Mouse (Mus musculus) myocyte (in vitro differentiated cells): ENCODE measurements at regions not wholly inside any gene's neighbourhood (a gene's known extent, or its start where the extent isn't known, plus 50 kb on each side); places are given as distances from the start of the nearest gene placed in this dataset.

Experiments used
- H3K27me3 ChIP-seq: one replicate; pipeline ENCODE4 v1.6.1; 2011; ENCODE audit not compliant: control insufficient read depth, insufficient read depth, insufficient read length
- H3K36me3 ChIP-seq: one replicate; pipeline ENCODE4 v1.6.1; 2011; ENCODE audit not compliant: control insufficient read depth, insufficient read depth
- H3K4me2 ChIP-seq: one replicate; pipeline ENCODE4 v1.6.1; 2011; ENCODE audit warnings: low read depth, control low read depth
- H3K4me3 ChIP-seq: one replicate; pipeline ENCODE4 v1.5.1; 2011; ENCODE audit warnings: mild to moderate bottlenecking, control low read depth, moderate library complexity
- H3K79me2 ChIP-seq: one replicate; pipeline ENCODE4 v1.6.1; 2011; ENCODE audit not compliant: control insufficient read depth, insufficient read depth
- H3ac ChIP-seq: one replicate; pipeline ENCODE4 v1.6.1; 2011; ENCODE audit not compliant: control insufficient read depth, insufficient read length
- CEBPB ChIP-seq: IDR thresholded peaks from 2 replicates; pipeline ENCODE4 v1.6.1; 2011; ENCODE audit warnings: mild to moderate bottlenecking, moderate library complexity; ENCODE audit not compliant: poor library complexity, insufficient read depth, severe bottlenecking
- E2F4 ChIP-seq: IDR thresholded peaks from one replicate; pipeline ENCODE4 v1.6.1; 2011; ENCODE audit warnings: mild to moderate bottlenecking, control low read depth, moderate library complexity; ENCODE audit not compliant: insufficient read depth
- MAX ChIP-seq: IDR thresholded peaks from one replicate; pipeline ENCODE4 v1.6.1; 2011; ENCODE audit warnings: low read depth, mild to moderate bottlenecking, control low read depth
- MYOD1 ChIP-seq, 3 experiments: IDR thresholded peaks; one replicate each; pipeline ENCODE4 v1.6.1; 2011; ENCODE audit warnings: control low read depth in 2 of 3, low read depth in 2 of 3, mild to moderate bottlenecking in 2 of 3, moderate library complexity in 1 of 3; ENCODE audit not compliant: insufficient read length in 2 of 3, control insufficient read depth in 1 of 3
- MYOG ChIP-seq, 3 experiments: IDR thresholded peaks; one replicate each; pipeline ENCODE4 v1.6.1; 2011; ENCODE audit warnings: control low read depth in 2 of 3, low read depth in 2 of 3, mild to moderate bottlenecking in 2 of 3; ENCODE audit not compliant: insufficient read length in 2 of 3, control insufficient read depth in 1 of 3, insufficient read depth in 1 of 3
- POLR2A ChIP-seq: IDR thresholded peaks from one replicate; pipeline ENCODE4 v1.6.1; 2011; ENCODE audit warnings: low read depth, mild to moderate bottlenecking, control low read depth, moderate library complexity; ENCODE audit not compliant: insufficient read length
- POLR2AphosphoS2 ChIP-seq: IDR thresholded peaks from one replicate; pipeline ENCODE4 v1.6.1; 2011; ENCODE audit warnings: low read depth, control low read depth; ENCODE audit not compliant: insufficient read length
- REST ChIP-seq: IDR thresholded peaks from one replicate; pipeline ENCODE4 v1.6.1; 2011; ENCODE audit warnings: mild to moderate bottlenecking, control low read depth, moderate library complexity; ENCODE audit not compliant: insufficient read depth, insufficient read length
- SRF ChIP-seq: IDR thresholded peaks from one replicate; pipeline ENCODE4 v1.6.1; 2011; ENCODE audit warnings: low read depth; ENCODE audit not compliant: control insufficient read depth, insufficient read length
- TCF12 ChIP-seq: IDR thresholded peaks from one replicate; pipeline ENCODE4 v1.6.1; 2011; ENCODE audit warnings: mild to moderate bottlenecking, control low read depth; ENCODE audit not compliant: poor library complexity, insufficient read depth, severe bottlenecking
- TCF3 ChIP-seq: IDR thresholded peaks from one replicate; pipeline ENCODE4 v1.6.1; 2011; ENCODE audit warnings: low read depth, control low read depth; ENCODE audit not compliant: insufficient read length
- USF1 ChIP-seq: IDR thresholded peaks from one replicate; pipeline ENCODE4 v1.6.1; 2011; ENCODE audit warnings: low read depth, mild to moderate bottlenecking, control low read depth, moderate library complexity

- no peak overlapping the region for H3K4me2 ChIP-seq
- no peak overlapping the region for H3ac ChIP-seq
- no peaks in the 10 kb centered on the region for H3K36me3 ChIP-seq
- H3K79me2 ChIP-seq, result no peaks in the 10 kb centered on the region
- no peak for TF ChIP-seq REST
- TF ChIP-seq MYOD1 (IDR thresholded peaks at IDR 0.05; ENCODE audit: control insufficient read depth in 1 of 3, insufficient read length in 2 of 3, low read depth in 2 of 3), result peak in 1 of 3 experiments; percentile 28
- H3K27me3 ChIP-seq, result no peaks in the 10 kb centered on the region
- no peak overlapping the region for H3K4me3 ChIP-seq
Observed at GRCm38 (mm10) chr8:115903853-115904420, 196.3 kb upstream of the Maf start.

GRCm38 (mm10) chr8:115897521-115898178, 190.1 kb upstream of the Maf start:
- Histone ChIP-seq H3K79me2 (no peaks in the 10 kb centered on the region), H3ac (no peak overlapping the region), H3K4me2 (peak overlapping the region; percentile 15), H3K36me3 (no peaks in the 10 kb centered on the region), H3K4me3 (no peak overlapping the region), H3K27me3 (no peaks in the 10 kb centered on the region)
- TF ChIP-seq MAX, result no peak
- no peak for TF ChIP-seq POLR2A
- TF ChIP-seq POLR2AphosphoS2, result no peak
- TF ChIP-seq E2F4, result no peak
- TF ChIP-seq MYOG (IDR thresholded peaks at IDR 0.05; ENCODE audit: control insufficient read depth in 1 of 3, insufficient read depth in 1 of 3, insufficient read length in 2 of 3, low read depth in 2 of 3), result peak in 2 of 3 experiments; percentile 68 to 71
- TF ChIP-seq USF1, result no peak
- peak; percentile 79 for TF ChIP-seq TCF12
- no peak for TF ChIP-seq REST
- TF ChIP-seq TCF3, result peak; percentile 52
- peak in 2 of 3 experiments; percentile 90 for TF ChIP-seq MYOD1 (IDR thresholded peaks at IDR 0.05; ENCODE audit: control insufficient read depth in 1 of 3, insufficient read length in 2 of 3, low read depth in 2 of 3)
- TF ChIP-seq SRF, result no peak
- TF ChIP-seq CEBPB, result no peak; the same call in 1 of the 2 replicates

- peak overlapping the region; percentile 20 for H3K4me2 ChIP-seq
- H3K4me3 ChIP-seq, result no peak overlapping the region
- TF ChIP-seq SRF, result no peak
Observed at GRCm38 (mm10) chr8:115897086-115897485, 189.5 kb upstream of the Maf start.

GRCm38 (mm10) chr8:115896066-115896465, 188.5 kb upstream of the Maf start:
- H3K4me3 ChIP-seq, result no peak overlapping the region
- TF ChIP-seq MAX (no peak), REST (no peak), CEBPB (no peak), TCF3 (no peak), E2F4 (no peak), SRF (no peak), POLR2A (no peak), MYOG (IDR thresholded peaks at IDR 0.05; ENCODE audit: control insufficient read depth in 1 of 3, insufficient read depth in 1 of 3, insufficient read length in 2 of 3, low read depth in 2 of 3) (no peak), TCF12 (no peak), POLR2AphosphoS2 (no peak), USF1 (no peak), MYOD1 (IDR thresholded peaks at IDR 0.05; ENCODE audit: control insufficient read depth in 1 of 3, insufficient read length in 2 of 3, low read depth in 2 of 3) (no peak)
- H3K36me3 ChIP-seq, result no peaks in the 10 kb centered on the region
- H3K4me2 ChIP-seq, result no peak overlapping the region
- no peaks in the 10 kb centered on the region for H3K79me2 ChIP-seq
- no peaks in the 10 kb centered on the region for H3K27me3 ChIP-seq
- H3ac ChIP-seq, result no peak overlapping the region

More at GRCm38 (mm10) chr8:115897086-115897485, 189.5 kb upstream of the Maf start:
- Histone ChIP-seq H3K27me3 (no peaks in the 10 kb centered on the region), H3K36me3 (no peaks in the 10 kb centered on the region), H3ac (no peak overlapping the region), H3K79me2 (no peaks in the 10 kb centered on the region)

GRCm38 (mm10) chr8:115888278-115888677, 180.7 kb upstream of the Maf start:
- Histone ChIP-seq H3K4me2 (no peak overlapping the region), H3K36me3 (no peaks in the 10 kb centered on the region), H3K27me3 (no peaks in the 10 kb centered on the region), H3K79me2 (no peaks in the 10 kb centered on the region), H3K4me3 (no peak overlapping the region), H3ac (no peak overlapping the region)
- TF ChIP-seq USF1, result no peak
- no peak for TF ChIP-seq MYOD1 (IDR thresholded peaks at IDR 0.05; ENCODE audit: control insufficient read depth in 1 of 3, insufficient read length in 2 of 3, low read depth in 2 of 3)
- no peak for TF ChIP-seq POLR2A
- TF ChIP-seq MYOG (IDR thresholded peaks at IDR 0.05; ENCODE audit: control insufficient read depth in 1 of 3, insufficient read depth in 1 of 3, insufficient read length in 2 of 3, low read depth in 2 of 3), result no peak
- no peak for TF ChIP-seq E2F4
- no peak for TF ChIP-seq CEBPB
- TF ChIP-seq POLR2AphosphoS2, result no peak
- no peak for TF ChIP-seq MAX
- no peak for TF ChIP-seq TCF3
- TF ChIP-seq REST, result no peak
- TF ChIP-seq SRF, result no peak
- TF ChIP-seq TCF12, result no peak
